Mouse (Mus musculus): ENCODE data around the gene Calm2. TPM values are rescaled to one million over a fixed set of nuclear protein-coding genes. Genes with fewer than 3 reads are reported as not detected.

Gene Calm2
- polyA plus RNA-seq (2012; rRNA removed) (112 and 195 TPM in 2 replicates), polyA plus RNA-seq (2014; fragmentation: Nextera tagmentation; extraction: Ambion mirVana) (368 and 373 TPM in 2 replicates)

- Histone ChIP-seq H3K4me2 (ENCODE audit: low read depth) (peak within 1 kb of the TSS; percentile 85), H3K36me3 (replicated peaks; ENCODE audit: control insufficient read depth, insufficient read depth, low read depth) (peaks cover 8% of the 10 kb centered on the region), H3K4me3 (ENCODE audit: insufficient read depth in 1 of 2, low read depth in 2 of 2, low read length in 2 of 2) (peak within 1 kb of the TSS; percentile 98 to 99), H3K27ac (peak within 1 kb of the TSS; percentile 92), H3K4me1 (replicated peaks; ENCODE audit: control insufficient read depth in 2 of 2, insufficient read depth in 2 of 2, low read length in 1 of 2) (peaks cover 30 to 31% of the 10 kb centered on the region in 2 experiments), H3K9me3 (ENCODE audit: control insufficient read depth, low read length) (no peaks in the 10 kb centered on the region), H3K9ac (replicated peaks) (peak within 1 kb of the TSS; percentile 99), H3K27me3 (ENCODE audit: control insufficient read depth, insufficient read depth, low read length) (no peaks in the 10 kb centered on the region)
- ATAC-seq (ENCODE audit: insufficient read depth), result peak; percentile 89
- peak; percentile 94 to 95 (median 94) for DNase-seq (ENCODE audit: low read depth in 3 of 3, low spot score in 3 of 3)
- TF ChIP-seq CTCF (IDR thresholded peaks at IDR 0.05; ENCODE audit: low read depth) (peak; percentile 52), EP300 (IDR thresholded peaks at IDR 0.05; ENCODE audit: low read depth) (peak; percentile 45; the same call in 1 of the 2 replicates)
- under 1% methylated on average over 67 of the region's 69 CpGs for WGBS (ENCODE audit: insufficient replicate concordance)
Measured at GRCm38 (mm10) chr17:87446767-87447611, at the start of gene Calm2. TSS of gene Calm2 (minus strand) at chr17:87446935.

DNA sequence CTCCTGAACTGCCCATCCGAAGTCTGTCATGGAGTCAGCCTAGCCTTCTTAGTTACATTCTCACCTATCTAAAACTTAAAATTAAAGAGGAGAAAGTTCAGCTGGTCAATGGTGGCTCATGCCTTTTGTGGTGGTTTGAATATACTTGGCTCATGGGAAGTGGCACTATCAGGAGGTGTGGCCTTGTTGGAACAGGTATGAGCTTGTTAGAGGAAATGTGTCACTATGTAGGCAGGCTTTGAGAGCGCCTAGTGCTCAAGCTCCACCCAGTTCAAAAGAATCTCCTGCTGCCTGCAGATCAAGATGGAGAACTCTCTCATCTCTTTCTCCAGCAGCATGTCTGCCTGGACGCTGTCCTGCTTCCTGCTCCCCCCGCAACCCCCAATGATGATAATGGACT, 48.8 kb upstream of the Calm2 start:
- DNase-seq (ENCODE audit: low read depth in 3 of 3, low spot score in 3 of 3) (no peak), ATAC-seq (ENCODE audit: insufficient read depth) (no peak)
- Histone ChIP-seq H3K4me3 (ENCODE audit: insufficient read depth in 1 of 2, low read depth in 2 of 2, low read length in 2 of 2) (no peak overlapping the region), H3K27me3 (ENCODE audit: control insufficient read depth, insufficient read depth, low read length) (no peaks in the 10 kb centered on the region), H3K4me2 (ENCODE audit: low read depth) (no peak overlapping the region), H3K9me3 (ENCODE audit: control insufficient read depth, low read length) (no peaks in the 10 kb centered on the region), H3K4me1 (replicated peaks; ENCODE audit: control insufficient read depth in 2 of 2, insufficient read depth in 2 of 2, low read length in 1 of 2) (no peaks in the 10 kb centered on the region), H3K36me3 (replicated peaks; ENCODE audit: control insufficient read depth, insufficient read depth, low read depth) (no peaks in the 10 kb centered on the region), H3K9ac (replicated peaks) (no peak overlapping the region), H3K27ac (no peak overlapping the region)
- whole genome bisulfite sequencing (ENCODE audit: insufficient replicate concordance), result 74% methylated on average over 4 of the region's 4 CpGs
- TF ChIP-seq EP300 (IDR thresholded peaks at IDR 0.05; ENCODE audit: low read depth) (no peak), CTCF (IDR thresholded peaks at IDR 0.05; ENCODE audit: low read depth) (no peak)

DNA sequence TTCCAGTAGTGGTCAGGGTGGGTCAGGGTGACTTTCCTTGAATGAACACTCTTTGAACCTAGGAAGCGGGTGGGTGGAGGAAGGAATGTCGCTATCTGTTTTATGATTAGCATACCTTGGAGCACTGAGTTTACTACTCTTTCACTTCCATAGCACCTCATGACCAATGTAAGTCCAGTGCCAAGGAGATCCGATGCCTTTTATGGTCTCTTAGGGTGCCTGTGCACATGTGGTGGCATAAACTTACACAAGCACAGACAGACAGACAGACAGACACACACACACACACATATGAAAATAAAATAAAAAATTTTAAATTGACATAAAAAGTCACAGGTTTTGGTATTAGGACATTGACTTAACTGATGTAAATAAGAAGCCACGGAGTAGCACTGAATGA, 47.6 kb upstream of the Calm2 start:
- no peak overlapping the region for H3K4me2 ChIP-seq (ENCODE audit: low read depth)
- H3K4me3 ChIP-seq (ENCODE audit: insufficient read depth in 1 of 2, low read depth in 2 of 2, low read length in 2 of 2), result no peak overlapping the region
- no peaks in the 10 kb centered on the region for H3K36me3 ChIP-seq (replicated peaks; ENCODE audit: control insufficient read depth, insufficient read depth, low read depth)
- 80% methylated on average over 4 of the region's 4 CpGs for WGBS (ENCODE audit: insufficient replicate concordance)
- no peaks in the 10 kb centered on the region for H3K4me1 ChIP-seq (replicated peaks; ENCODE audit: control insufficient read depth in 2 of 2, insufficient read depth in 2 of 2, low read length in 1 of 2)
- DNase-seq (ENCODE audit: low read depth in 3 of 3, low spot score in 3 of 3), result no peak
- H3K9ac ChIP-seq (replicated peaks), result no peak overlapping the region
- no peak for ATAC-seq (ENCODE audit: insufficient read depth)
- TF ChIP-seq CTCF (IDR thresholded peaks at IDR 0.05; ENCODE audit: low read depth) (no peak), EP300 (IDR thresholded peaks at IDR 0.05; ENCODE audit: low read depth) (no peak)
- H3K27ac ChIP-seq, result no peak overlapping the region
- no peaks in the 10 kb centered on the region for H3K27me3 ChIP-seq (ENCODE audit: control insufficient read depth, insufficient read depth, low read length)
- no peaks in the 10 kb centered on the region for H3K9me3 ChIP-seq (ENCODE audit: control insufficient read depth, low read length)

- WGBS (ENCODE audit: insufficient replicate concordance), result 50% methylated on average over 4 of the region's 4 CpGs
- DNase-seq (ENCODE audit: low read depth in 3 of 3, low spot score in 3 of 3) (no peak), ATAC-seq (ENCODE audit: insufficient read depth) (no peak)
- Histone ChIP-seq H3K4me1 (replicated peaks; ENCODE audit: control insufficient read depth in 2 of 2, insufficient read depth in 2 of 2, low read length in 1 of 2) (no peaks in the 10 kb centered on the region), H3K9me3 (ENCODE audit: control insufficient read depth, low read length) (no peaks in the 10 kb centered on the region), H3K27ac (no peak overlapping the region), H3K4me3 (ENCODE audit: insufficient read depth in 1 of 2, low read depth in 2 of 2, low read length in 2 of 2) (no peak overlapping the region), H3K27me3 (ENCODE audit: control insufficient read depth, insufficient read depth, low read length) (no peaks in the 10 kb centered on the region), H3K4me2 (ENCODE audit: low read depth) (no peak overlapping the region), H3K36me3 (replicated peaks; ENCODE audit: control insufficient read depth, insufficient read depth, low read depth) (no peaks in the 10 kb centered on the region), H3K9ac (replicated peaks) (no peak overlapping the region)
- TF ChIP-seq CTCF (IDR thresholded peaks at IDR 0.05; ENCODE audit: low read depth) (no peak), EP300 (IDR thresholded peaks at IDR 0.05; ENCODE audit: low read depth) (no peak)
Measured at GRCm38 (mm10) chr17:87492286-87492685, 45.6 kb upstream of the Calm2 start.

DNA sequence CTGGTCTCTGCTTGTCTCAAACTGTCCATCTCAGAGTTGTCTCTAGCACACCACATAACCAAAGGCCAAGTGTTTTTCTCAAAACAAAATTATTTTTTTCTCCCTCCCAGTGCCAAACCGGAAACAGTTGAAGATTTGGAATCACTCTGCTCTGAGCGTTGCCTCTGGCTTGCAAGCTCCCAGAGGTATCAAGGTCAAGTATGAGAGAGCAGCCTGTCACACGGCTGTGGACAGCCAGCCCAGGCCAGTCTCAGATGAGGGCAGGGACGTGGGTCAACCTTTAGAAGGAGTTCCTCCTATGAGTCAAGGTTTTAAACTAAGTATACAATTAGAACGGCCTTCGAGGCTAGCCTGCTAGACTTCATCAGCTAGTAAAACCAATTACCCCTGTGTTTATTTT, 43.6 kb upstream of the Calm2 start:
- no peaks in the 10 kb centered on the region for H3K4me1 ChIP-seq (replicated peaks; ENCODE audit: control insufficient read depth in 2 of 2, insufficient read depth in 2 of 2, low read length in 1 of 2)
- H3K9ac ChIP-seq (replicated peaks), result no peak overlapping the region
- no peaks in the 10 kb centered on the region for H3K9me3 ChIP-seq (ENCODE audit: control insufficient read depth, low read length)
- ATAC-seq (ENCODE audit: insufficient read depth) (no peak), DNase-seq (ENCODE audit: low read depth in 3 of 3, low spot score in 3 of 3) (no peak)
- H3K27me3 ChIP-seq (ENCODE audit: control insufficient read depth, insufficient read depth, low read length), result no peaks in the 10 kb centered on the region
- H3K36me3 ChIP-seq (replicated peaks; ENCODE audit: control insufficient read depth, insufficient read depth, low read depth), result no peaks in the 10 kb centered on the region
- TF ChIP-seq EP300 (IDR thresholded peaks at IDR 0.05; ENCODE audit: low read depth) (no peak), CTCF (IDR thresholded peaks at IDR 0.05; ENCODE audit: low read depth) (no peak)
- WGBS (ENCODE audit: insufficient replicate concordance), result 50% methylated on average over 6 of the region's 6 CpGs
- H3K4me3 ChIP-seq (ENCODE audit: insufficient read depth in 1 of 2, low read depth in 2 of 2, low read length in 2 of 2), result no peak overlapping the region
- no peak overlapping the region for H3K27ac ChIP-seq
- H3K4me2 ChIP-seq (ENCODE audit: low read depth), result no peak overlapping the region

All from liver, embryonic 14.5 days (tissue).